Mouse (Mus musculus) gastrocnemius, adult 8-10 months (tissue): ENCODE measurements around the gene Auts2. TPM values are rescaled to one million over a fixed set of nuclear protein-coding genes. Genes with fewer than 3 reads are reported as not detected.
A peak's percentile ranks its signal among the peaks of the same experiment; 100 is the strongest.

ENCODE experiments used
- DNase-seq, 2 experiments: peaks; one replicate each; pipeline ENCODE4 v3.0.0; 2022; ENCODE audit warnings: low spot score in 2 of 2
- total RNA-seq, 4 experiments: library from RNA; stranded (reverse); gene quantifications; 2 replicates each; pipeline ENCODE4 v1.2.4; 2022

Auts2 gene
- total RNA-seq, 4 experiments from 2014 or later, result 7.6 to 18.8 (median 12.4) TPM

- no peak for DNase-seq
These were observed 444.7 kb downstream of the Auts2 start for GRCm38 (mm10) chr5:132098461-132098860.

- no peak for DNase-seq
These were observed 450.4 kb downstream of the Auts2 start for GRCm38 (mm10) chr5:132092721-132093120.

- no peak for DNase-seq
These were observed 453.5 kb downstream of the Auts2 start for GRCm38 (mm10) chr5:132089496-132090250.

GRCm38 (mm10) chr5:132088585-132088984 lies 454.6 kb downstream of the Auts2 start:
- no peak for DNase-seq

GRCm38 (mm10) chr5:132083753-132084326 lies 459.3 kb downstream of the Auts2 start:
- no peak for DNase-seq

- DNase-seq, result no peak
These were observed 467.2 kb downstream of the Auts2 start for GRCm38 (mm10) chr5:132075942-132076341.

- peak; percentile 27 to 68 for DNase-seq
These were observed 468.3 kb downstream of the Auts2 start for GRCm38 (mm10) chr5:132074724-132075374.

- peak; percentile 13 to 37 for DNase-seq
These were observed 468.8 kb downstream of the Auts2 start for GRCm38 (mm10) chr5:132074360-132074723.

- DNase-seq, result no peak
These were observed 469.3 kb downstream of the Auts2 start for GRCm38 (mm10) chr5:132073677-132074359.

- DNase-seq, result no peak
These were observed 470.8 kb downstream of the Auts2 start for GRCm38 (mm10) chr5:132072356-132072755.

- DNase-seq, result no peak
These were observed 475.1 kb downstream of the Auts2 start for GRCm38 (mm10) chr5:132067750-132068739.

GRCm38 (mm10) chr5:132060116-132060515 lies 483.0 kb downstream of the Auts2 start:
- DNase-seq, result no peak

GRCm38 (mm10) chr5:132052637-132053036 lies 490.5 kb downstream of the Auts2 start:
- DNase-seq, result no peak

- no peak for DNase-seq
These were observed 503.6 kb downstream of the Auts2 start for GRCm38 (mm10) chr5:132039584-132039983.

GRCm38 (mm10) chr5:132033491-132034350 lies 509.4 kb downstream of the Auts2 start:
- DNase-seq, result no peak

GRCm38 (mm10) chr5:132030941-132031531 lies 512.1 kb downstream of the Auts2 start:
- DNase-seq, result no peak

- no peak for DNase-seq
These were observed 513.5 kb downstream of the Auts2 start for GRCm38 (mm10) chr5:132029638-132030037.

GRCm38 (mm10) chr5:132029038-132029437 lies 514.1 kb downstream of the Auts2 start:
- DNase-seq, result no peak

GRCm38 (mm10) chr5:132027859-132028498 lies 515.2 kb downstream of the Auts2 start:
- no peak for DNase-seq
